Mouse (Mus musculus): ENCODE data around the gene Fut9. TPM values are rescaled to one million over a fixed set of nuclear protein-coding genes. Genes with fewer than 3 reads are reported as not detected.

The Fut9 gene
- total and polyA plus RNA-seq, 3 experiments, result not detected

DNA sequence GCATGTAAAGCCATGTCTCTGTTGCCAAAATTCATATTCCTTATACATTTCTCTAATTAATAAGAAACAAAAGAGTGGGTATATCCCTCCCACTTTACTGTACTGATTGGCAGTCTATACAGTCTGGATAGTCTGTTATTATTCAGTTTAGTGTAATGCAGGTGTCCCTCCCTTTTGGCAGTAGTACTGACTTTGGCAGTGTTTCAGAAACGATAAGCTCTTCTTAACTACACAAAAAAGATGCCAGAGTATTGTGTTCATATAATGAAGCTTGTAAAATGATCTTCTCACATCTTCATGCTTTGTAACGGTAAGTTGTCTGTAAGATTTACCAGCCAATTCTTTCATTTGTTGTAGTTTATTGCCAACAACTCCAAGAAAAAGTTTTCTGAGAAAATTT, 189.6 kb downstream of the Fut9 start:
- H3K36me3 ChIP-seq (replicated peaks in 1 of 2; ENCODE audit: control insufficient read depth in 1 of 2, insufficient read depth in 1 of 2, low read length in 1 of 2), result no peaks in the 10 kb centered on the region
- dilution Hi-C loops (cut with MboI; ENCODE audit: extremely low pct_ligation_motif_present, extremely low pct_unique_long_range_greater_than_20kb, low sequenced_read_pairs), result no loop called here
- H3K27me3 ChIP-seq (replicated peaks), result no peaks in the 10 kb centered on the region
- TF ChIP-seq CHD1 (IDR thresholded peaks at IDR 0.05; ENCODE audit: low read depth, low read length) (no peak), MEF2A (IDR thresholded peaks at IDR 0.05; ENCODE audit: borderline replicate concordance, low read depth, low read length) (no peak), EP300 (IDR thresholded peaks at IDR 0.05; ENCODE audit: low read length) (no peak), UBTF (IDR thresholded peaks at IDR 0.05; ENCODE audit: low read depth, low read length) (no peak), CTCF (conservative IDR thresholded peaks at IDR 0.05 in 1 of 2, IDR thresholded peaks at IDR 0.05 in 1 of 2; ENCODE audit: low read depth in 2 of 2, low read length in 2 of 2) (no peak), NELFE (IDR thresholded peaks at IDR 0.05; ENCODE audit: low read depth, low read length) (no peak), ZNF384 (IDR thresholded peaks at IDR 0.05; ENCODE audit: low read depth, low read length) (no peak), HCFC1 (IDR thresholded peaks at IDR 0.05; ENCODE audit: low read depth, low read length) (no peak), GABPA (IDR thresholded peaks at IDR 0.05; ENCODE audit: insufficient replicate concordance, low read depth, low read length) (no peak), KAT2A (IDR thresholded peaks at IDR 0.05; ENCODE audit: insufficient replicate concordance, low read length) (no peak), SMC3 (IDR thresholded peaks at IDR 0.05; ENCODE audit: low read depth, low read length) (no peak), POLR2A (IDR thresholded peaks at IDR 0.05; ENCODE audit: low read depth, low read length) (no peak), ETS1 (conservative IDR thresholded peaks at IDR 0.05; ENCODE audit: low read depth, low read length) (no peak), JUN (IDR thresholded peaks at IDR 0.05; ENCODE audit: insufficient read depth, low read depth, low read length) (no peak)
- no peak overlapping the region for H3K4me3 ChIP-seq (replicated peaks in 1 of 3; ENCODE audit: low read depth in 2 of 3, low read length in 2 of 3, poor library complexity in 1 of 3)
- in situ Hi-C loops (cut with MboI; ENCODE audit: low pct_ligation_motif_present, low pct_unique_long_range_greater_than_20kb, low sequenced_read_pairs), result no loop called here
- no peak for DNase-seq (ENCODE audit: extremely low read depth)
- H3K9me3 ChIP-seq (replicated peaks; ENCODE audit: low read length), result no peaks in the 10 kb centered on the region
- H3K79me2 ChIP-seq (replicated peaks; ENCODE audit: control insufficient read depth, extremely low read depth, insufficient read depth, poor library complexity, severe bottlenecking), result no peaks in the 10 kb centered on the region
- no peak overlapping the region for H3K9ac ChIP-seq (ENCODE audit: insufficient read depth, low read depth)
- no peak overlapping the region for H3K4me2 ChIP-seq (ENCODE audit: insufficient read depth, low read depth, poor library complexity, severe bottlenecking)
- H3K27ac ChIP-seq (ENCODE audit: insufficient read depth, low read depth), result no peak overlapping the region
- H3K4me1 ChIP-seq (ENCODE audit: control insufficient read depth in 1 of 2, insufficient read depth in 2 of 2), result no peaks in the 10 kb centered on the region

DNA sequence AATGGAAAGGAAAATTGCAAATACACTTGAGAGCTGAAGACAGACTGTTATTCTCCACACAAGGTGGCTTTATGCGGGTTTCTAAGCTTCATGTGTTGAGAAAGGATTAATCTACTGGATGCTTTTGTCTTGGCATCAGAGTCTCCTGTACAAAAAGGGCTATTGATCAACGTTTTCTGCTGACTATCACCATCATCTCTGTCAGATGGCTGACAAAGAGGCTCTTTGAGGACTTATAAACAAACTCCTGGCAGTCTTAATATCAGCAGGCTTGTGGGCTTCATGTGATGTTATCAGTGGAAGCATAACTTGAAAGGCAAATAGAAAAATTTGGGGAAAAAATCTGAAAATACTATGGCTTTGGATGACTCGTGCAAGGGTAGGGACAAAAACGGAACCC, 206.8 kb downstream of the Fut9 start:
- Histone ChIP-seq H3K79me2 (replicated peaks; ENCODE audit: control insufficient read depth, extremely low read depth, insufficient read depth, poor library complexity, severe bottlenecking) (no peaks in the 10 kb centered on the region), H3K27ac (ENCODE audit: insufficient read depth, low read depth) (no peak overlapping the region), H3K9me3 (replicated peaks; ENCODE audit: low read length) (no peaks in the 10 kb centered on the region), H3K4me2 (ENCODE audit: insufficient read depth, low read depth, poor library complexity, severe bottlenecking) (no peak overlapping the region), H3K9ac (ENCODE audit: insufficient read depth, low read depth) (no peak overlapping the region), H3K4me1 (ENCODE audit: control insufficient read depth in 1 of 2, insufficient read depth in 2 of 2) (no peaks in the 10 kb centered on the region), H3K36me3 (replicated peaks in 1 of 2; ENCODE audit: control insufficient read depth in 1 of 2, insufficient read depth in 1 of 2, low read length in 1 of 2) (no peaks in the 10 kb centered on the region), H3K27me3 (replicated peaks) (no peaks in the 10 kb centered on the region), H3K4me3 (replicated peaks in 1 of 3; ENCODE audit: low read depth in 2 of 3, low read length in 2 of 3, poor library complexity in 1 of 3) (no peak overlapping the region)
- TF ChIP-seq SIN3A (IDR thresholded peaks at IDR 0.05; ENCODE audit: low read length) (no peak), NELFE (IDR thresholded peaks at IDR 0.05; ENCODE audit: low read depth, low read length) (no peak), POLR2AphosphoS2 (IDR thresholded peaks at IDR 0.05; ENCODE audit: low read depth, low read length) (no peak), BHLHE40 (IDR thresholded peaks at IDR 0.05; ENCODE audit: low read depth, low read length) (no peak), PAX5 (IDR thresholded peaks at IDR 0.05; ENCODE audit: low read length) (no peak), USF1 (IDR thresholded peaks at IDR 0.05; ENCODE audit: low read depth, low read length) (no peak), POLR2A (IDR thresholded peaks at IDR 0.05; ENCODE audit: low read depth, low read length) (no peak), SMC3 (IDR thresholded peaks at IDR 0.05; ENCODE audit: low read depth, low read length) (no peak), IRF4 (IDR thresholded peaks at IDR 0.05; ENCODE audit: low read depth, low read length) (no peak), JUND (conservative IDR thresholded peaks at IDR 0.05; ENCODE audit: low read depth, low read length) (no peak), USF2 (conservative IDR thresholded peaks at IDR 0.05; ENCODE audit: low read depth, low read length) (no peak), ZKSCAN1 (IDR thresholded peaks at IDR 0.05; ENCODE audit: borderline replicate concordance, low read depth, low read length) (no peak), MXI1 (IDR thresholded peaks at IDR 0.05; ENCODE audit: low read depth, low read length) (no peak), TCF12 (IDR thresholded peaks at IDR 0.05; ENCODE audit: low read depth, low read length) (no peak), ZNF384 (IDR thresholded peaks at IDR 0.05; ENCODE audit: low read depth, low read length) (no peak), GABPA (IDR thresholded peaks at IDR 0.05; ENCODE audit: insufficient replicate concordance, low read depth, low read length) (no peak), UBTF (IDR thresholded peaks at IDR 0.05; ENCODE audit: low read depth, low read length) (no peak), MAX (IDR thresholded peaks at IDR 0.05; ENCODE audit: low read length) (no peak)
- in situ Hi-C loops (cut with MboI; ENCODE audit: low pct_ligation_motif_present, low pct_unique_long_range_greater_than_20kb, low sequenced_read_pairs), result no loop called here
- DNase-seq (ENCODE audit: extremely low read depth), result no peak
- dilution Hi-C loops (cut with MboI; ENCODE audit: extremely low pct_ligation_motif_present, extremely low pct_unique_long_range_greater_than_20kb, low sequenced_read_pairs), result no loop called here
